Mouse (Mus musculus) limb, embryonic 14.5 days (tissue): ENCODE measurements at regions not wholly inside any gene's neighbourhood (a gene's known extent, or its start where the extent isn't known, plus 50 kb on each side); places are given as distances from the start of the nearest gene placed in this dataset.
A peak's percentile ranks its signal among the peaks of the same experiment; 100 is the strongest.

ENCODE experiments used
- ATAC-seq: fragments of 200-750 bp; cut with Nextera tagmentation; 2 replicates; pipeline ENCODE4 v1.8.0; 2017; ENCODE audit warnings: low read depth, moderate number of reproducible peaks, moderate TSS enrichment; ENCODE audit not compliant: low FRiP score
- DNase-seq: peaks from one replicate; pipeline ENCODE4 v3.0.0-alpha.2; 2015; ENCODE audit warnings: low spot score
- H3K27ac ChIP-seq: fragments of 300-500 bp; sonication (generic); replicated peaks from 2 replicates; pipeline ENCODE4 v1.5.1; 2014; ENCODE audit warnings: low read depth, mild to moderate bottlenecking, low read length, moderate library complexity, mixed read lengths
- H3K27me3 ChIP-seq: fragments of 300-500 bp; sonication (generic); 2 replicates; pipeline ENCODE4 v1.6.1; 2014; ENCODE audit warnings: low read length, mixed read lengths; ENCODE audit not compliant: control insufficient read depth, insufficient read depth
- H3K36me3 ChIP-seq: fragments of 300-500 bp; sonication (generic); 2 replicates; pipeline ENCODE4 v1.6.1; 2014; ENCODE audit warnings: mild to moderate bottlenecking, low read length, moderate library complexity, mixed read lengths; ENCODE audit not compliant: control insufficient read depth, insufficient read depth
- H3K4me1 ChIP-seq: fragments of 300-500 bp; sonication (generic); 2 replicates; pipeline ENCODE4 v1.6.1; 2014; ENCODE audit warnings: antibody characterized with exemption, low read length, mixed read lengths; ENCODE audit not compliant: control insufficient read depth, insufficient read depth
- H3K4me2 ChIP-seq: fragments of 300-500 bp; sonication (generic); replicated peaks from 2 replicates; pipeline ENCODE4 v1.6.1; 2014; ENCODE audit warnings: low read depth, mild to moderate bottlenecking, low read length, moderate library complexity; ENCODE audit not compliant: severe bottlenecking
- H3K4me3 ChIP-seq: fragments of 300-500 bp; sonication (generic); replicated peaks from 2 replicates; pipeline ENCODE4 v1.5.1; 2014; ENCODE audit warnings: low read length
- H3K9ac ChIP-seq: fragments of 300-500 bp; sonication (generic); 2 replicates; pipeline ENCODE4 v1.6.1; 2014; ENCODE audit warnings: mild to moderate bottlenecking, low read depth, low read length, moderate library complexity; ENCODE audit not compliant: severe bottlenecking
- H3K9me3 ChIP-seq: fragments of 300-500 bp; sonication (generic); 2 replicates; pipeline ENCODE4 v1.6.1; 2016; ENCODE audit warnings: low read length; ENCODE audit not compliant: control insufficient read depth
- POLR2A ChIP-seq: fragments of 200-500 bp; IDR thresholded peaks from 2 replicates; pipeline ENCODE4 v1.8.0; 2012; ENCODE audit warnings: inconsistent platforms, mild to moderate bottlenecking, moderate library complexity, borderline replicate concordance; ENCODE audit not compliant: insufficient read depth, insufficient read length; ENCODE audit errors: extremely low read depth
- WGBS: fragments of 180-500 bp; shearing (Covaris S2); extraction: QIAGEN DNeasy Blood & Tissue Kit; methylation state at CpG from one replicate; pipeline ENCODE4 v1.1.7; 2014; 5-methylcytosine and 5-hydroxymethylcytosine counted together

DNA sequence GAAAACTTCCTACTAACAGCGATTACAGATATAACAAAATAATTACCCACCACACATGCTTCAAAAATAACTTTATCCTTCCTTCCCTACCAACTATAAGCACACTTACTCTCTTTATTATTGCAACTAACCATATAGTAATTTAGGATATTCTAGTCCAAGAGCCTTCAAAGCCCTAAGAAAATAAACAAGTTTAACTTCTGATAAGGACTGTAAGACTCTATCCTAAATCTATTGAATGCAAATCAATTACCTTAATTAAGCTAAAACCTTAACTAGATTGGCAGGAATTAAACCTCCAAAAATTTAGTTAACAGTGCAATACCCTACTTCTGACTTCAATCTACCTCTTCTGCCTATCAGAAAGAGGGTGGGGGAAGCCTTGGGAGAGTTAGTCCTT, 201.0 kb upstream of the Epha5 start:
- Histone ChIP-seq H3K36me3 (no peaks in the 10 kb centered on the region), H3K4me1 (no peaks in the 10 kb centered on the region), H3K4me3 (no peak overlapping the region), H3K9ac (no peak overlapping the region), H3K27ac (no peak overlapping the region), H3K27me3 (no peaks in the 10 kb centered on the region), H3K4me2 (no peak overlapping the region), H3K9me3 (no peaks in the 10 kb centered on the region)
- DNase-seq (no peak), ATAC-seq (no peak)
- TF ChIP-seq POLR2A = no peak
- 98% methylated on average over 1 of the region's 1 CpGs for WGBS

DNA sequence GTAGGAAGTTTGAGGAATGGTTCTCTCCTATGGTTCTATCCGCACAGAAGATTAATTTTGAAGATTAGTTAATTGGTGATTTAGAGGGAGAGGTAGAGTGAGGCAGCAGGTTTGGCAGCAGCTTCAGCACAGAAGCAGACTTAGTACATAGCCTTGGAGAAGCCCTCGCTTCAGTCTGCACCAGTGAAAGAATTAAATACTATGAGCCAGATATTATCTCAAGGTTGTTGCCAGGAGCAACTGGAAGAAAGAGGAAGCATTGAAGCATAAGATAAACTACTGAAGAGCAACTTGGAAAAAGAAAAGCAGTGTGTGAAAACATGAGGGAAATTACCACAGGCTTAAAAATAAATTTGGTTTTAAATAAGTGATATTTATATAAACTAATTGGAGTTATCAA, 191.5 kb upstream of the Epha5 start:
- Histone ChIP-seq H3K36me3 (no peaks in the 10 kb centered on the region), H3K4me2 (no peak overlapping the region), H3K4me1 (no peaks in the 10 kb centered on the region), H3K27me3 (no peaks in the 10 kb centered on the region), H3K9me3 (no peaks in the 10 kb centered on the region), H3K27ac (no peak overlapping the region), H3K9ac (no peak overlapping the region), H3K4me3 (no peak overlapping the region)
- 88% methylated on average over 2 of the region's 2 CpGs for WGBS
- DNase-seq (no peak), ATAC-seq (no peak)
- no peak for TF ChIP-seq POLR2A

DNA sequence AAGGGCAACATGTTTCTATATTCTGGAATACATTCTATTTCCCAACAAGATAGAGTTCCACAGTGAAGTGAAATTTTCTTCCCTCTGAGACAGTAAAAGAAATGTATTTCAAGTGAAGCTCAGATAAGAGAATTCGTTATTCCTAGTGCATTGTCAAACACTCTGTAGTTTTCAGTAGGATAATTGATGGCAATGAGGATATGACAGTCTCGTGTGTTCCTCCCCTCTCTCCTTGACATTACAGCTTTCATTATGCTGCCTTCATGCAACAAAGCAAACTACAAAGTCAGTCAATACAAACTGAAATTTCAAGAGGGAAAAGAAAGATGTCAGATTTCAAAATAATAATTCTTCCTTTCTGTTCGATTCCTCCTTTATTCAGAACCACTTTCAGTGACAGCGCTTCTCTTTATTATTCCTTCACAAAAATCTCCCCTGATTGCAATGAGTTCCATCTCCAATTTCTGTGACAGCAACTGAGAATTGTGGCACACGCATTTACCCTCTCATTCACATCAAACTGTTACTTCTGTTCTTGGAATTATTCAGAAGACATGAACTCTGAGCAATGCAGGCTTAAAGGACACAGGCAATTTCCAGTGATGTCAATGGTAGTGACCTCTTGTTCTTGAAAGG, 148.2 kb upstream of the Epha5 start:
- no peaks in the 10 kb centered on the region for H3K4me1 ChIP-seq
- 82% methylated on average over 5 of the region's 5 CpGs for WGBS
- TF ChIP-seq POLR2A = no peak
- ATAC-seq (no peak), DNase-seq (no peak)
- H3K4me2 ChIP-seq = no peak overlapping the region
- H3K36me3 ChIP-seq = no peaks in the 10 kb centered on the region
- H3K9ac ChIP-seq = no peak overlapping the region
- H3K27ac ChIP-seq = no peak overlapping the region
- no peaks in the 10 kb centered on the region for H3K9me3 ChIP-seq
- H3K4me3 ChIP-seq = no peak overlapping the region
- H3K27me3 ChIP-seq = no peaks in the 10 kb centered on the region

DNA sequence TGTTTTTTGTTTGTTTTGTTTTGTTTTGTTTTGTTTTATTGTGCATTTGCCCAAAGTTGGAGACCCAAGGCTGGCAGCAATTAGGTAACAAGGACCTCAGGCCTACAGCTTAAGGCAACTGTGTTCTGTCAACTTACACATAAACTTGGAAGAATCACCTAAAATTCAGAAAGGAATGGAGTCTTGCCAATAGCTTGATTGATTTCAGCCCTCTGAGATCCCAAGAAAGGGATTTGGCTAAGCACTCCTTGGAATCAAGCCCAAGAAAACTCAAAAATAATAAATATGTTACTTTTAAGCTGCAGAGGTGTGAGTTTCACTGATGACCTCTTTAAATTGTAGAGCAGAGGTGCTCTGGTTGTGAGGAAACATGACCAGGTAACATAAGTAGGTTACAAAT, 102.7 kb upstream of the Epha5 start:
- TF ChIP-seq POLR2A = no peak
- no peaks in the 10 kb centered on the region for H3K36me3 ChIP-seq

DNA sequence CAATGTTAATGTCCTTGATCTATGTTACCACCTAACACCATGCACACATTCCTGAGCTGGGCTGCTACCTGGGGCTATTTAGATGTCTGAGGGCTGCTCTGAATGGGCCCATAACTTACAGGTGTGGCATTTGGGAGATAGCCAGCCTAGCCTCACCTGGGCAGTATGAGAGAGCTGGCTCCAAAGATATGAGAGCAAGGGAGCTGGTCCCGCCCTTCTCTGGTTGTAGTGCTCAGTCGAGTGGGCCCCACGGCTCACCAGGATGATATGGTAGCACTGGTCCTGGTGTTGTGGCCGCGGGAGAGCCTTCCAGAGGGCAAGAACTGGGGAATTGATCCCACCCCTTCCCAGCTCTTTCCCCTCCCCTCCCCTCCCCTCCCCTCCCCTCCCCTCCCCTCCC, 93.0 kb upstream of the Epha5 start:
- Histone ChIP-seq H3K27me3 (no peaks in the 10 kb centered on the region), H3K4me1 (no peaks in the 10 kb centered on the region), H3K36me3 (no peaks in the 10 kb centered on the region), H3K9ac (no peak overlapping the region), H3K9me3 (no peaks in the 10 kb centered on the region), H3K4me2 (no peak overlapping the region), H3K4me3 (no peak overlapping the region), H3K27ac (no peak overlapping the region)
- no peak for TF ChIP-seq POLR2A
- 65% methylated on average over 5 of the region's 5 CpGs for WGBS
- ATAC-seq (no peak), DNase-seq (no peak)

More for the DNA sequence above, 102.7 kb upstream of the Epha5 start:
- DNase-seq = peak; percentile 67
- Histone ChIP-seq H3K4me3 (no peak overlapping the region), H3K4me1 (no peaks in the 10 kb centered on the region), H3K27me3 (no peaks in the 10 kb centered on the region), H3K4me2 (no peak overlapping the region), H3K9me3 (no peaks in the 10 kb centered on the region), H3K9ac (no peak overlapping the region), H3K27ac (no peak overlapping the region)
- ATAC-seq = no peak

DNA sequence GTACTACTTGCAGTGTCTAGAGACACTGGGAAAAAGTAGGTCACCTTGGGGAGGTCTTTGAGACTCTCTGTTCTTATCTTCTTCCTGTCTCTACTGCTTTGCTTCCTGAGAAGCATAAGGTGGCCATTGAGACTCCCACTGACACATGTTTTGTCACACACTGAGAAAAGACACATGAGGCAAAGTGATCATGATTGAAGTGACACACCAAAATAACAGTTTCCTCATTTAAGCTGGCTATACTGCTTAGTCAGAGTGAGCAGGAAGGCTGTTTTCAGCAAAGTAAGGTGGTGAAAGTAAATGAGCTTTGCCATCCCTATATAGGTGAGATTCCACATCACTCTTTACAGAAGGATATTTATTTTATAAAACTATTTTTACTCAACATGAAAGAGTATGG, 63.8 kb upstream of the Epha5 start:
- Histone ChIP-seq H3K27ac (no peak overlapping the region), H3K9ac (no peak overlapping the region), H3K36me3 (no peaks in the 10 kb centered on the region), H3K4me1 (no peaks in the 10 kb centered on the region), H3K4me2 (no peak overlapping the region), H3K9me3 (no peaks in the 10 kb centered on the region), H3K27me3 (no peaks in the 10 kb centered on the region), H3K4me3 (no peak overlapping the region)
- ATAC-seq (no peak), DNase-seq (no peak)
- no peak for TF ChIP-seq POLR2A
